ENCODE assay signal across 7 mouse cellular contexts in the genomic region with DNA sequence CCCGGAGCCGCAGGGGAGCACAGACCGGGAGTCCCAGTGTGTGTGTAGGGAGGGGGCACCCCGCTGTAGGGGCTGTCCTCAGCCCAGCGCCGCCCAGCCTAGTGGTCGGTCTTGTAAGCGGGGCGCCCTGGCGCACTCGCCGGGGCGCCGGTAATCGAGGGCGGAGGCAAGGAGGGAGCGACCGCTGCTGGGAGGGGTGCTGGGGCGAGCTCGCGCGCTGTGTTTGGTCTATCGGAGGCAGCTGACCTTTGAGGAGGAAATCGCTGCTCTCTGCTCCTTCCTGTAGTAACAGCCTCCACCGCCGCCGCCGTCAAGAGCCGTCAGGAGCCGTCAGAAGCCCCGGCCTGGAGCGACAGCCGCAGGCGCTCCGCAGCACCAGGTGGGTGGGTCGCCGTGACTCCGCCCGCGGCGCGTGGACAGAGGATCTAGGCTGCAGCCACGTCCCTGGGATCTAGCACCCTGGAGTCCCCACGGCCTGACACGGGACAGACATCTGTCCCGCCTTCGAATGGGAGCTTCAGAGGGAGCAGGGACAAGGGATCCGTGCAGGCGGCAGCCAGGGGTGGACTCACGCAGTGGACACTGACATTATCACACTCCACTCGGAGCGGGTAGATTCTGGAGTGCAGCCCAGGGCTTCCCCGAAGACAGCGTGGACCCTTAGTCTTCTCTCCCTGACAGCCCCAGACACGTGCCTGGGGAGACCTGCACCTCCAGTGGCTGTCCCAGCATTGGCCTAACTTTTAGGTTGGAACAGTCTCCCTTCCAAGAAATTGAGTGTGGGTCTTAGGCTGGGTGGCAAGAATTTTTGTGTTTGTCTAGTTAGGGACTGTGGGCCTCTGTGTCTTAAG. TPM values are rescaled to one million over a fixed set of nuclear protein-coding genes. Genes with fewer than 3 reads are reported as not detected.
A peak's percentile ranks its signal among the peaks of the same experiment; 100 is the strongest.
DNase-seq lines count a peak whose midpoint lies in the region; ATAC-seq and TF ChIP-seq lines count a peak whose summit lies in the region.

No protein-coding gene starts in this region.

- peak overlapping the region; percentile 87 for H3K27ac ChIP-seq in gastrocnemius, adult 2 months
- H3K27ac ChIP-seq in hindbrain, embryonic 16.5 days (ENCODE audit: low read depth, low read length): no peak overlapping the region

- peak; percentile 67 for ATAC-seq in hindbrain, embryonic 16.5 days

- H3K36me3 ChIP-seq in hindbrain, embryonic 16.5 days (ENCODE audit: control insufficient read depth, insufficient read depth, low read length): no peaks in the 10 kb centered on the region

- no peaks in the 10 kb centered on the region for H3K9me3 ChIP-seq in hindbrain, embryonic 16.5 days (ENCODE audit: control insufficient read depth, low read length)

- H3K9ac ChIP-seq in hindbrain, embryonic 16.5 days (ENCODE audit: low read depth, low read length): peak overlapping the region; percentile 59

- intact Hi-C loops in gastrocnemius, adult 2 months (cut with DNase I): no loop called here
- intact Hi-C loops in left cerebral cortex, postnatal 36 days (cut with DNase I): no loop called here

- DNase-seq in NIH3T3 (ENCODE audit: low read depth): peak; percentile 84
- DNase-seq in cerebellum, adult 9-11 months: peak; percentile 66
- DNase-seq in gastrocnemius, adult 2 months: peak; percentile 93
- DNase-seq in left cerebral cortex, postnatal 36 days (ENCODE audit: low spot score in 2 of 2): peak; percentile 17 to 43
- peak; percentile 78 for DNase-seq in mesoderm, embryonic 11.5 days (ENCODE audit: low read depth, low spot score)
- peak; percentile 40 for DNase-seq in right cerebral cortex, postnatal 4 days

- peak; percentile 22 for TF ChIP-seq CTCF in gastrocnemius, adult 2 months (IDR thresholded peaks at IDR 0.05)

- peak overlapping the region; percentile 72 for H3K4me2 ChIP-seq in hindbrain, embryonic 16.5 days (ENCODE audit: low read length)

- peaks cover 8% of the 10 kb centered on the region for H3K27me3 ChIP-seq in hindbrain, embryonic 16.5 days (replicated peaks; ENCODE audit: control insufficient read depth, insufficient read depth, low read length)

- WGBS in hindbrain, embryonic 16.5 days: 4% methylated on average over 47 of the region's 55 CpGs

- peaks cover 5% of the 10 kb centered on the region for H3K4me1 ChIP-seq in hindbrain, embryonic 16.5 days (ENCODE audit: control insufficient read depth, insufficient read depth, low read depth, low read length)

- peak overlapping the region; percentile 85 for H3K4me3 ChIP-seq in gastrocnemius, adult 2 months
- peak overlapping the region; percentile 50 for H3K4me3 ChIP-seq in hindbrain, embryonic 16.5 days (ENCODE audit: low read length)

RNA-seq across cellular contexts. Expression of a gene that starts 1.3 kb away (rescaled TPM):
- total RNA-seq in gastrocnemius, adult 2 months (2021): 10 to 100 TPM; 11.7 to 15.8 TPM
- 1.8 and 2.4 TPM in 2 replicates for polyA plus RNA-seq in hindbrain, embryonic 16.5 days (2015; fragmentation: Nextera tagmentation; extraction: Ambion mirVana)
- total RNA-seq in left cerebral cortex, postnatal 36 days (2021): 1 to 10 TPM; 1.3 to 1.4 TPM

RNA-seq across cellular contexts. Expression of a gene that starts 9.9 kb away (rescaled TPM):
- total RNA-seq in gastrocnemius, adult 2 months (2021): 100 to 1,000 TPM; 139 to 145 TPM
- polyA plus RNA-seq in hindbrain, embryonic 16.5 days (2015; fragmentation: Nextera tagmentation; extraction: Ambion mirVana): 15.0 and 18.9 TPM in 2 replicates
- 10 to 100 TPM; 22.3 to 23.1 TPM for total RNA-seq in left cerebral cortex, postnatal 36 days (2021)

Comparison
In these comparisons a context has a peak if more than half of its experiments do, and no peak if none do; other contexts are left out.
1. DNase-seq: peak in every context shown above with its lines; median percentile 93 in gastrocnemius, adult 2 months; 84 in NIH3T3; 78 in mesoderm, embryonic 11.5 days; 66 in cerebellum, adult 9-11 months; 40 in right cerebral cortex, postnatal 4 days; 30 in left cerebral cortex, postnatal 36 days.
2. RNA of a gene that starts 1.3 kb away (total RNA-seq): 11.7 to 15.8 TPM in gastrocnemius, adult 2 months; 1.3 to 1.4 TPM in left cerebral cortex, postnatal 36 days; every median in the first group is over 4 times any median in the second.
3. RNA of a gene that starts 9.9 kb away (total RNA-seq): 139 to 145 TPM in gastrocnemius, adult 2 months; 22.3 to 23.1 TPM in left cerebral cortex, postnatal 36 days; every median in the first group is over 4 times any median in the second.